Mouse (Mus musculus): ENCODE measurements at regions not wholly inside any gene's neighbourhood (a gene's known extent, or its start where the extent isn't known, plus 50 kb on each side); places are given as distances from the start of the nearest gene placed in this dataset.
A peak's percentile ranks its signal among the peaks of the same experiment; 100 is the strongest.

DNA sequence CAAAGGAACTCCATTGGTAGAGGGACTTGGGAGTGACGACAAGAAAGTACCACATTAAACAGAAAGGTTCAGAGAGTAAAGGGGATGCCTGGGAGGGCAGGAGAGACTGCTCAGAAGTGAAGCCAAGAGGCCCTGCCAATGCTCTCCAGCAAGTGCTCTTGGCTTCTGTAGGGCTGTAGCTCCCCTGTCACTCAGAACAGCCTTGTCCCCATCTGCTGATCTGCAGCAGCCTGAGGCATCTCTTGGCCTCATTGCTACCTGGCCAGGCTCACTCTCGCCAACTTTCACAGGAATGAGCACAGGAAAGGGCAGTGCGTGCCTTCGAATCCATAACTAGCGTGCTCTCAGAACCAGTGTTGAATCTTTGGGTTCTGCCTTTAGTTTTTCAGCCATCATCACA is 205.2 kb upstream of the Gm10295 start:
- WGBS: 92% methylated on average over 5 of the region's 5 CpGs
- H3K9ac ChIP-seq (replicated peaks; ENCODE audit: low read length): no peak overlapping the region
- H3K27ac ChIP-seq (replicated peaks; ENCODE audit: low read depth, low read length): no peak overlapping the region
- no peaks in the 10 kb centered on the region for H3K36me3 ChIP-seq (ENCODE audit: control insufficient read depth, insufficient read depth, low read length)
- no peaks in the 10 kb centered on the region for H3K9me3 ChIP-seq (ENCODE audit: control insufficient read depth, low read length)
- DNase-seq (no peak), ATAC-seq (ENCODE audit: low FRiP score, low TSS enrichment) (no peak)
- no peaks in the 10 kb centered on the region for H3K27me3 ChIP-seq (ENCODE audit: control insufficient read depth, insufficient read depth, low read length)
- H3K4me3 ChIP-seq (replicated peaks; ENCODE audit: low read depth, low read length): no peak overlapping the region
- no peaks in the 10 kb centered on the region for H3K4me1 ChIP-seq (ENCODE audit: control insufficient read depth, insufficient read depth, low read length)
- no peak overlapping the region for H3K4me2 ChIP-seq (ENCODE audit: low read length)

DNA sequence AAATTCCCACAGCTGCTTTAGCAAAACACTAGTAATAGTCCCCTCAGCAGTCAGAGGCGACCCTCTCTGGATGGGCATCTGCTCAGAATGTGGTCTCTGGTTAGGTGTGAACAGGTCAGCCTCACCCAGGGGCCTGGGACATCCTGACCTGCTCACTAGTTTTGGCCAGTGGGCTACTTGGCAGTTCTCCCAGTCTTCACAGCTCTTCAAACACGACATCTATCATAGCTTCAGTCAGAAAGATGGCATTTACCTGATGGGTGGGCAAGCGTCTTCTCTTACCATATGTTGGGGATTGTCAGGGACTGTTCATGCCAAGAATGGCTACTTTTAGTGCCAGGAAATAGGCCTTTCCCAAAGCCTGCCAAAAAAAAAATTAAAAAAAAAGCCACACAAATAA is 204.2 kb upstream of the Gm10295 start:
- 79% methylated on average over 3 of the region's 3 CpGs for WGBS
- Histone ChIP-seq H3K36me3 (ENCODE audit: control insufficient read depth, insufficient read depth, low read length) (no peaks in the 10 kb centered on the region), H3K4me2 (ENCODE audit: low read length) (no peak overlapping the region), H3K9ac (replicated peaks; ENCODE audit: low read length) (no peak overlapping the region), H3K4me3 (replicated peaks; ENCODE audit: low read depth, low read length) (no peak overlapping the region), H3K27me3 (ENCODE audit: control insufficient read depth, insufficient read depth, low read length) (no peaks in the 10 kb centered on the region), H3K9me3 (ENCODE audit: control insufficient read depth, low read length) (no peaks in the 10 kb centered on the region), H3K4me1 (ENCODE audit: control insufficient read depth, insufficient read depth, low read length) (no peaks in the 10 kb centered on the region), H3K27ac (replicated peaks; ENCODE audit: low read depth, low read length) (no peak overlapping the region)
- ATAC-seq (ENCODE audit: low FRiP score, low TSS enrichment) (no peak), DNase-seq (no peak)

DNA sequence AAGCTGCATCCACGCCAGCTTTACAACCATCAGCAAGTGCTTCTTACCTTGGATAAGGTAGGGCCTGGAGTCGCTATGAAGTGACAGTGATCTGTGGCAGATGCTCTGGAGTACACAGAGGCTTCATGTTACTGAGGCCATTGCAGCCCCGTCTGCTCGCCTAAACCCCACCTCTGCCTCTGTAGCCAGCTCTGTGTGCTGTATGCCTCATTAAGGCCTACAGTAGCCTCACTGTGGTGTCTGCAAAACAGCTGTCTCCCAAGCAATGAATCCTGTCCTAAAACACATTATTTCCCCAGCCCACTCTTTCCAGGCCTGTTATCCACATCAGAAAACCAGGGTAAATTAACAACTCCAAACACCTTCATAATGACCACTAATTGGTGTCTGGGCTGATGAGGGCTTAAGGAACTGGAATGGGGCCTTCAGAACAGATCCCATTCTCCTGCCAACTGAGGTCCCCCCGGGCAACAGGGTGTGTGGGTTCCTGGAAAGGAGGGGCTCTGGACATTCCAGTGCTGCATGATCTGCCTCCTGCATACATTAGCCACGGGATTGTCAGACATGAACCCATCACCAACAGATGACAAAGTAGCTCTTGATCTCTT is 195.4 kb upstream of the Gm10295 start:
- H3K9ac ChIP-seq (replicated peaks; ENCODE audit: low read length): no peak overlapping the region
- H3K27ac ChIP-seq (replicated peaks; ENCODE audit: low read depth, low read length): no peak overlapping the region
- H3K4me2 ChIP-seq (ENCODE audit: low read length): no peak overlapping the region
- ATAC-seq (ENCODE audit: low FRiP score, low TSS enrichment) (no peak), DNase-seq (no peak)
- H3K36me3 ChIP-seq (ENCODE audit: control insufficient read depth, insufficient read depth, low read length): no peaks in the 10 kb centered on the region
- H3K4me1 ChIP-seq (ENCODE audit: control insufficient read depth, insufficient read depth, low read length): no peaks in the 10 kb centered on the region
- H3K4me3 ChIP-seq (replicated peaks; ENCODE audit: low read depth, low read length): no peak overlapping the region
- H3K27me3 ChIP-seq (ENCODE audit: control insufficient read depth, insufficient read depth, low read length): no peaks in the 10 kb centered on the region
- H3K9me3 ChIP-seq (ENCODE audit: control insufficient read depth, low read length): no peaks in the 10 kb centered on the region
- WGBS: 82% methylated on average over 6 of the region's 6 CpGs

DNA sequence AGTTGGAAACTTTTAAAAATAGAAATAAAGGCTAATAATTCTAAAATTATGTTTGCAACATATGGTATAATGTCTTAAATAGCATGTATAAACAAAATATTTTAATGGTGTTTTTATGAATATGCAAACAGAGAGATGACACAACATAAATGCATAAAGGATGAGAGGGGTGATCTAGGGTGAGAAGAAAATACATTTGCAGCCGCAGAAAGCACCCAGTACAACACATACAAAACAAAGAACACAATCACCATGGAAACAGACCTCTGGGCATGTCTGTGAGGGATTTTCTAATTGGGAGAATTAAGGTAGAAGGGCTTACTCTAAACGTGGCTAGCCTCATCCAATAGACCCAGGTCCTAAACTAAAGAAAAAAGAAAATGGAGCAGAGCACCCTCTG is 190.2 kb upstream of the Gm10295 start:
- Histone ChIP-seq H3K4me1 (ENCODE audit: control insufficient read depth, insufficient read depth, low read length) (no peaks in the 10 kb centered on the region), H3K27me3 (ENCODE audit: control insufficient read depth, insufficient read depth, low read length) (no peaks in the 10 kb centered on the region), H3K4me3 (replicated peaks; ENCODE audit: low read depth, low read length) (no peak overlapping the region), H3K4me2 (ENCODE audit: low read length) (no peak overlapping the region), H3K36me3 (ENCODE audit: control insufficient read depth, insufficient read depth, low read length) (no peaks in the 10 kb centered on the region), H3K9me3 (ENCODE audit: control insufficient read depth, low read length) (0 out of 2 replicates have a peak, but pooled peaks cover 2% of the 10 kb centered on the region), H3K9ac (replicated peaks; ENCODE audit: low read length) (no peak overlapping the region), H3K27ac (replicated peaks; ENCODE audit: low read depth, low read length) (no peak overlapping the region)
- WGBS: 44% methylated on average over 2 of the region's 2 CpGs
- ATAC-seq (ENCODE audit: low FRiP score, low TSS enrichment) (no peak), DNase-seq (no peak)

DNA sequence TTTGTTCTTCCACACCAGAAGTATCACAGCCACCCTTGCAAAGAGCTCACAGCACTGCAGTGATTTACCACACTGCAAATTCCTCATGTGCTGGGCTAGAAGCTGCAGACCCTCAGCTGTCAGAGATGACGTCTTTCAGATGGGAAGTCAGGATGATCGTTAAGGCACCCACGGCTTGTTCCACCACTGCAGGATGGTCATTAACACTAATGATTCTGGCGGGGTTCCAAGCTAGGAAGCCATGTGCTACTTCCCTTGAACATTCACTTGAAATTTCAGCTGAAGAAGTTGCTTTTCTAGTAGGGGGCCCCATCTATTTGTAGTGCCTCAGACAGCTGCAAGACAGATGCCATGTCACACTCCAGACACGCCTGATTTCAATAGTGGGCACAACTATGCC is 181.8 kb upstream of the Gm10295 start:
- no peak for ATAC-seq (ENCODE audit: low FRiP score, low TSS enrichment)
- H3K9ac ChIP-seq (replicated peaks; ENCODE audit: low read length): no peak overlapping the region

DNA sequence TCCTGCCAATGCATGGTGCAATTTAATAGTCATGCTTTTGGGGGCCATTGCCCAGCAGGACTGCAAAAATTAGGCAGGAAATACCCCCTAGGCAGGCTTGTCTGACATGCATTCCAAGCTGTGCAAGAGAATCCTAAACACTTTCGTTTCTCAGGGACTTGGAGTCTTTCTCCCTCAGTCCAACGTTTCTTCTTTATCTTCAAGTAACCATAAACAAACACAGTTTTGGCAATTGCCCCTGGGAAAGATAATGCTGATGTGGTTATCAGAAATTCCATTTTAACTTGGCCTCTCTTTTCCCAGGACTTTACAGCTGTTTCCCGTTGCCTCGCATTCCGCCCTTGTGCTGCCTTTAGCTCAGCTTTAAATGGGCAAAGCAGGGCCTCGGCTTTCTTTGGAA is 180.2 kb upstream of the Gm10295 start:
- 78% methylated on average over 6 of the region's 6 CpGs for WGBS
- Histone ChIP-seq H3K9me3 (ENCODE audit: control insufficient read depth, low read length) (no peaks in the 10 kb centered on the region), H3K4me2 (ENCODE audit: low read length) (no peak overlapping the region), H3K9ac (replicated peaks; ENCODE audit: low read length) (no peak overlapping the region), H3K36me3 (ENCODE audit: control insufficient read depth, insufficient read depth, low read length) (no peaks in the 10 kb centered on the region), H3K4me1 (ENCODE audit: control insufficient read depth, insufficient read depth, low read length) (0 out of 2 replicates have a peak, but pooled peaks cover 3% of the 10 kb centered on the region), H3K4me3 (replicated peaks; ENCODE audit: low read depth, low read length) (no peak overlapping the region), H3K27me3 (ENCODE audit: control insufficient read depth, insufficient read depth, low read length) (no peaks in the 10 kb centered on the region), H3K27ac (replicated peaks; ENCODE audit: low read depth, low read length) (no peak overlapping the region)
- DNase-seq (no peak), ATAC-seq (ENCODE audit: low FRiP score, low TSS enrichment) (no peak)

More for the DNA sequence above, 181.8 kb upstream of the Gm10295 start:
- Histone ChIP-seq H3K36me3 (ENCODE audit: control insufficient read depth, insufficient read depth, low read length) (no peaks in the 10 kb centered on the region), H3K4me1 (ENCODE audit: control insufficient read depth, insufficient read depth, low read length) (0 out of 2 replicates have a peak, but pooled peaks cover 3% of the 10 kb centered on the region), H3K4me2 (ENCODE audit: low read length) (no peak overlapping the region), H3K9me3 (ENCODE audit: control insufficient read depth, low read length) (no peaks in the 10 kb centered on the region), H3K4me3 (replicated peaks; ENCODE audit: low read depth, low read length) (no peak overlapping the region), H3K27me3 (ENCODE audit: control insufficient read depth, insufficient read depth, low read length) (no peaks in the 10 kb centered on the region), H3K27ac (replicated peaks; ENCODE audit: low read depth, low read length) (no peak overlapping the region)
- peak; percentile 27 for DNase-seq
- 54% methylated on average over 5 of the region's 5 CpGs for WGBS

DNA sequence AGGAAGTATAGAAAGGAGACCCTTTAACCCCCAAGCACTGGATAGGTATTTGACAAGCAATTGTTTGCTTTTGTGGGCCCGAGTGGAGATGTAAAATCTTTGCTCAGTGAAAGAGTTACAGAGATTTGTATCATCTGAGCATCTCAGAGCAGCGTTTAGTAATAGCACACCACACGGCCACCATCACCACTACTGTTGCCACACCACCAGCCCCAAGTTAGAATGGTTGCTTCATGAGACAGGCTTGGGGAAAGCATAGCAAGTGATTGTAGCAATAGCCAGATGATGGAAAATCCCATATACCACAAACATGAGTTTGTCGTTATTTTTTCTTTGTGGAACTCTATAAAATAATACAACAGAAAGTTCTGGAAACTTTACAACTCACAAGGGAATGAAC is 179.6 kb upstream of the Gm10295 start:
- Histone ChIP-seq H3K4me2 (ENCODE audit: low read length) (no peak overlapping the region), H3K4me1 (ENCODE audit: control insufficient read depth, insufficient read depth, low read length) (0 out of 2 replicates have a peak, but pooled peaks cover 3% of the 10 kb centered on the region), H3K27ac (replicated peaks; ENCODE audit: low read depth, low read length) (no peak overlapping the region), H3K9ac (replicated peaks; ENCODE audit: low read length) (no peak overlapping the region), H3K4me3 (replicated peaks; ENCODE audit: low read depth, low read length) (no peak overlapping the region), H3K27me3 (ENCODE audit: control insufficient read depth, insufficient read depth, low read length) (no peaks in the 10 kb centered on the region), H3K36me3 (ENCODE audit: control insufficient read depth, insufficient read depth, low read length) (no peaks in the 10 kb centered on the region), H3K9me3 (ENCODE audit: control insufficient read depth, low read length) (no peaks in the 10 kb centered on the region)
- no peak for ATAC-seq (ENCODE audit: low FRiP score, low TSS enrichment)
- 92% methylated on average over 4 of the region's 4 CpGs for WGBS
- no peak for DNase-seq

DNA sequence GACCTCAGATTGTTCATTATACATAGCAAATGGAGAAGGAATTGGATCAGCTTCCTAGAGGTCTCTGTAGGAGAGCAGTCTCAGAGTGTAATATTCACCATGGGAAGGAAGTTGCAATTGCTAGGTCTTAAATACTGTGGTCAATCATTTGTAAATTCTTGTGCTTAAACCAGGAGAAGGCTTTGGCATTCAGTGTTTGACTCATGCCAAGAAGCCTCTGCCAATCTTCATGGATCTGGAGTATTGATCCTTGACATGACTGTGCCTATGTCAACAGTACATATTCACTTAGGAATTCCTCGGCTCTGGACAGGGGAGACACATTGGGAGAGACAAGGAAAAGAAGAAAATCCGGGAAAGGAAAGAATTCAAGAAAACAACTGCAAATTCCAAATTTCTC is 174.9 kb upstream of the Gm10295 start:
- ATAC-seq (ENCODE audit: low FRiP score, low TSS enrichment): no peak
- WGBS: 78% methylated on average over 2 of the region's 2 CpGs

DNA sequence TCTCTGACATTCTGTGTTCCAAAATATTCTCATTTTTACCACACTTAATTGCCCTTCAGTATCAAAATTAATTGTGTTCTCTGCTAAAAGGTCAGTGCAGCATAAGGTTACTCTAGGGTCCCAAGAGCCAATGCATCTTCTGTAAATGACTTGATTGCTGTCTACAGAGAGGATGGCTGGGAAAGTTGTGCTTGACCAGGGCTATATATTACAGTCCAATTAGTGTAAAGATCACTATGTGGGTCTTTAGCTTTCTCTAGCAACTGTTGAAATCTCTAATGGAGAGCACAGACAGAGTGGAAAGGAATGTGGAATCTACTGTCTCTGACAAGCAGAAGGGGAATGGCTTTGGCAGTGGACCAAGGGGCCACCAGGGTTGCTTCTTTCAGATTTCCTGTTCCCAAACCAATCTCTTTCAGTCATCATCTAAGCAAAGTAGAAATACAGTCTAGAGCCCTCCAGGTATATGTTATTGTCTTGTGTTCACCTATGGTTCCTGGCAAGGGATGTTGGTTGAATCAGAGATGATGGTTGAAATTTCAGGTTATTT is 173.4 kb upstream of the Gm10295 start:
- Histone ChIP-seq H3K9me3 (ENCODE audit: control insufficient read depth, low read length) (no peaks in the 10 kb centered on the region), H3K27me3 (ENCODE audit: control insufficient read depth, insufficient read depth, low read length) (no peaks in the 10 kb centered on the region), H3K9ac (replicated peaks; ENCODE audit: low read length) (no peak overlapping the region), H3K4me2 (ENCODE audit: low read length) (no peak overlapping the region), H3K27ac (replicated peaks; ENCODE audit: low read depth, low read length) (no peak overlapping the region), H3K36me3 (ENCODE audit: control insufficient read depth, insufficient read depth, low read length) (no peaks in the 10 kb centered on the region), H3K4me3 (replicated peaks; ENCODE audit: low read depth, low read length) (no peak overlapping the region), H3K4me1 (ENCODE audit: control insufficient read depth, insufficient read depth, low read length) (no peaks in the 10 kb centered on the region)
- no peak for DNase-seq
- no peak for ATAC-seq (ENCODE audit: low FRiP score, low TSS enrichment)

More for the DNA sequence above, 174.9 kb upstream of the Gm10295 start:
- Histone ChIP-seq H3K27me3 (ENCODE audit: control insufficient read depth, insufficient read depth, low read length) (no peaks in the 10 kb centered on the region), H3K9ac (replicated peaks; ENCODE audit: low read length) (no peak overlapping the region), H3K9me3 (ENCODE audit: control insufficient read depth, low read length) (no peaks in the 10 kb centered on the region), H3K27ac (replicated peaks; ENCODE audit: low read depth, low read length) (no peak overlapping the region), H3K4me2 (ENCODE audit: low read length) (no peak overlapping the region), H3K4me3 (replicated peaks; ENCODE audit: low read depth, low read length) (no peak overlapping the region), H3K36me3 (ENCODE audit: control insufficient read depth, insufficient read depth, low read length) (no peaks in the 10 kb centered on the region), H3K4me1 (ENCODE audit: control insufficient read depth, insufficient read depth, low read length) (no peaks in the 10 kb centered on the region)
- DNase-seq: no peak
